Mouse (Mus musculus): ENCODE results near the gene Olfr209. TPM values are rescaled to one million over a fixed set of nuclear protein-coding genes. Genes with fewer than 3 reads are reported as not detected.
"Not testable (repeated sequence)": the region's sequence is repeated elsewhere in the genome, so short reads cannot be mapped to it uniquely, and the experiment has no call there.

The Olfr209 gene
- not detected for total RNA-seq (2021)

GRCm38 (mm10) chr16:59363893-59364292 is at the start of gene Olfr209:
Gene Olfr209 (minus strand): TSS chr16:59363993.
- intact Hi-C loops (cut with DNase I) = no loop called here
- no peak for DNase-seq

GRCm38 (mm10) chr16:59413475-59413874 is 49.7 kb upstream of the Olfr209 start:
- intact Hi-C loops (cut with DNase I) = no loop called here
- no peak for DNase-seq

DNA sequence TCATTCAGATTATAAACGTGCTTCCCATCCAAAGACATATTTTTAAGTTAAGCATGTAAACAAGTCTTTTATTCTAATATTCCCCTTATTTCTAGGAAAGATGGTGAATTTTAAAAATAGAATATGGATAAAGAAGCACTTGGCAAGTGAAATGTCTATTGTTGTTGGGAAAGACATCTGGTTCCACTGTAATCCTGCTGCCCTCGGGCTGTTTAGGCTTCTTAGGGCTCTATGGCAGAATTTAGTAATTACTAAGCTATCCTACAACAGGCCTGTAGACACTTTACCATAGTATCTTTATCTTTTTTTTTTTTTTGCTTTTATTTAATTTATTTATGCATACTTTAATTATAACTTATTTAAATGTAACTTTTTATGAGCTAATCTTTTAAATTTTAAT is 46.0 kb upstream of the Olfr209 start:
- intact Hi-C loops (cut with DNase I) = no loop called here
- no peak for DNase-seq

DNA sequence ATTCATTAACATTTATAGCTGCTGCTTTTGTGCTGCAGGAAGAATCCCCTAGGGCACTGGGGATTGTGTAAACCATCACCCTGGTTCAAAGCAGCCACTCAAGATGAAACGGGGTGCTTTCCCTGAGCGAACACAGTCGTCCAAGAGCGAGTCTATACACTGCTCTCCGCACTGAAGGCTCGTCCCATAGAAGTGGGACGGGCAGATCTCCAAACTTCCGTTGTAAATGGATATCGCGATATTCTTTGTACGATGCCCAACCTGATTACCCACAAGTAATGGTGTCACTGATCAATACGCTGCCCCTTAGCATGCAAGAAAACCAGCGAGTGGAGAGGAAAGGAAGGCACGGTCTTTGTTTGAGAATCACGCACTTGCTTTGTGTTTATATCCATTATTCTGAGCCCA is 45.6 kb upstream of the Olfr209 start:
- intact Hi-C loops (cut with DNase I) = no loop called here
- no peak for DNase-seq

GRCm38 (mm10) chr16:59407032-59407431 is 43.2 kb upstream of the Olfr209 start, which contains the start of gene Gabrr3:
Gene Gabrr3 (plus strand): TSS chr16:59407332.
- intact Hi-C loops (cut with DNase I) = no loop called here
- DNase-seq = no peak

- no peak for DNase-seq
- intact Hi-C loops (cut with DNase I) = loop anchor here (5.0 kb wide), 1 partner anchor 777 kb away; no protein-coding TSS in a partner anchor
These were observed 41.0 kb upstream of the Olfr209 start for GRCm38 (mm10) chr16:59404798-59405197.

DNA sequence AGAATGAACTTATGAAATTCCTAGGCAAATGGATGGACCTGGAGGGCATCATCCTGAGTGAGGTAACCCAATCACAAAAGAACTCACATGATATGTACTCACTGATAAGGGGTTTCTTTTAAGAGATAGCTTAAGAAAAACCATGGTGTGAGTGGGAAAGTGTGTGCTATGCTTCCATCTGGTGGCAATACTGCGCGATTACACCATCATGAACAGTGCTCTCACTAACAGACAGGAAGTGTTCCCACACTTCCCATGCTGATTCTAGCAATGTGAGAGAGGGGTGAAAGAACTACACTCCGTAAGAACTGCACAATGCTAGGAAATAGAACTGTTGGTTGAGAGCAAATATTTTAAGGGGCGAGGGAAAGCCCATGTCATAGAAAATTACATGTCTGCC is 39.9 kb upstream of the Olfr209 start:
- no peak for DNase-seq
- intact Hi-C loops (cut with DNase I) = loop anchor here (5.0 kb wide), 1 partner anchor 776 kb away; no protein-coding TSS in a partner anchor

DNA sequence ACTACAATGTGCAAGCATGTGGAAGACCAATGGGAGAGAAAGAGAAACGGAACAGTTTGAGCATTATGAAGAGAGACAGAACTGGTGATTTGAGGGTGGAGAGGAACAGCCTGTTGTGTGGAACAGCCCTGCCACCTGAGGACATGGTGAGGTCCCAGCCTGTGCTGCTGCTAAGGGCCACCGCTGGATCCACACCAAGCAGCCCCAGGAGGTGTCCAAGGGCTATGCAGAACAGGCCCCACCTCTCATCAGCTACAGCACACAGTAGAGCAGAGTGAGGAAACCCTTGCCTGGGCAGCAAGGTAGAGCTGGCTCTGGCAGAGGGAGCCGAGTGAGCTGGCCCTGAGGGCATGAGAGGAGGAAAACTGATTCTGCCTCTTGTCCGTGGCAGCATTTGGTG is 38.2 kb upstream of the Olfr209 start:
- intact Hi-C loops (cut with DNase I) = loop anchor here (5.0 kb wide), 1 partner anchor 775 kb away; no protein-coding TSS in a partner anchor
- no peak for DNase-seq

DNA sequence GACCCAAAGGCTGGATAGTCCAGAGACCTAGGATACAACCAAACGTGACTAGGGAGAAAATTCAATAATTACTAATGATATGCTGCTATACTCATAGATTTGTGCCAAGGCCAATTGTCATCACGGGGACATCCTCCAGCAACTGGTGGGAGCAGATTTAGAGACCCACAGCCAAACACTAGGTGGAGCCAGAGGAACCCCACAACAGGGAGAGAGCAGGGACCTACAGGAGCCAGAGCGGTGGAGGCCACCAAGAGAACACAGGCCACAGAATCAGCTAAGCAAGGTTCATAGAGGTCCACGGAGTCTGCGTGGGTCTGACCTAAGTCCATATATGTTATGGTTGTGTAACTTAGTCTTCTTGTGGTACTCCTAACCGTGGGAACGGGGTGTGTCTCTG is 37.3 kb upstream of the Olfr209 start:
- DNase-seq = no peak
- intact Hi-C loops (cut with DNase I) = loop anchor here (5.0 kb wide), 1 partner anchor 774 kb away; no protein-coding TSS in a partner anchor

DNA sequence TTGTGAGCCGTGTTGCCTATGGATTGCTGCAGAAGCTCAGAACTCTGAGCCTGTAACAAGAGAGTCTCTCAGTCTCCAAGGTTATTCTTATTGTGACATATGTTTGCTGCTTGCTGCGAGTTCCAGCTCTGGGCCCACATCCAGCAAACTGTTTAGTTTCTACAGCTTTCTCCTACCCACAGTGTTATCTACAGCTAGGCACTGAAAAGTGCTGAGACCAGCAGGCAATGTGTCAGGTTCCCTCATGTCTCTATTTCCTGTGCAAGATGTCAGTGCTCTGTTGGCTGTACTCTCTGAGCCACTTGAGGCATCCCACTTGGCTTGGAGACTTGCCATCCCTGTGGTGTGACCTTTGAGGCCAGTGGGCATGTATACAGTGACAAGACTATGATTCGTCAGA is 29.5 kb upstream of the Olfr209 start:
- intact Hi-C loops (cut with DNase I) = no loop called here
- DNase-seq = no peak

- DNase-seq = no peak
- intact Hi-C loops (cut with DNase I) = no loop called here
These were observed 14.6 kb downstream of the Olfr209 start, which contains the start of gene Olfr206 for GRCm38 (mm10) chr16:59349146-59349545. Gene Olfr206 (minus strand): TSS chr16:59349246.

GRCm38 (mm10) chr16:59331038-59331437 is 32.8 kb downstream of the Olfr209 start, which contains the start of gene Olfr205:
Gene Olfr205 (minus strand): TSS chr16:59331138.
- intact Hi-C loops (cut with DNase I) = no loop called here
- no peak for DNase-seq

- DNase-seq; intact Hi-C loops (cut with DNase I): not testable (repeated sequence)
These were observed 40.5 kb downstream of the Olfr209 start for GRCm38 (mm10) chr16:59323262-59323661.

DNA sequence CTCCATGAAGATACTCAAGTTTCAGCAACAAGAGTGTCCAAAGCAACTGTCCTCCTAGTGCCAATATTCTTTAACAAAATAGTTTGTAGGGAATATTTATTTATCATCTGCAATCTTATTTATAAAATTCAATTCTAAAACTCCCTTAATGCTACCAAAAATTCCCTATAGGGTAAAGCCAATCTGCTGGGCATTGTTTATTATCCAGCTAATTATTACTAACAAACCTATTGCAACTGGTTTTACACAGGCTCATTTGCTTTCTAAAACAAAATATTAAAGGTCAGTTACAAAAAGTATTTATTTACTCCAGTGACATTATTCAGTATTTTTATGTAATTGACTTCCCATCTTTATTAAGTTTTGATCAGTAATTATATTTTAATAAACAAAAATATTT is 45.6 kb downstream of the Olfr209 start, which contains the start of gene Olfr204:
TSS of gene Olfr204 (minus strand) at position 101 of the 400 bp plus-strand sequence.
- intact Hi-C loops (cut with DNase I) = no loop called here
- no peak for DNase-seq

Other genes starting within 250 kb of the Olfr209 start
- not detected for gene Olfr194, start 242.9 kb downstream of the Olfr209 start, total RNA-seq (2021)
- gene Olfr195, start 216.9 kb downstream of the Olfr209 start, total RNA-seq (2021) = not detected
- gene Olfr196, start 193.5 kb downstream of the Olfr209 start, total RNA-seq (2021) = not detected
- not detected for gene Olfr198, start 160.5 kb downstream of the Olfr209 start, total RNA-seq (2021)
- gene Olfr199, start 144.2 kb downstream of the Olfr209 start, total RNA-seq (2021) = not detected
- not detected for gene Olfr201, start 91.4 kb downstream of the Olfr209 start, total RNA-seq (2021)
- gene Olfr202, start 77.2 kb downstream of the Olfr209 start, total RNA-seq (2021) = not detected
- gene Olfr203, start 65.1 kb downstream of the Olfr209 start, total RNA-seq (2021) = not detected
- not detected for gene Olfr204, start 45.7 kb downstream of the Olfr209 start, total RNA-seq (2021)
- not detected for gene Olfr205, start 32.9 kb downstream of the Olfr209 start, total RNA-seq (2021)
- not detected for gene Olfr206, start 14.7 kb downstream of the Olfr209 start, total RNA-seq (2021)
- not detected for gene Gabrr3, start 43.3 kb upstream of the Olfr209 start, total RNA-seq (2021)
- 10 to 100 TPM; 15.4 to 16.7 TPM for gene Riox2, start 107.8 kb upstream of the Olfr209 start, total RNA-seq (2021)
- 10 to 100 TPM; 65.4 to 90.1 TPM for gene Crybg3, start 237.0 kb upstream of the Olfr209 start, total RNA-seq (2021)

All from heart, postnatal 36 days (tissue).